Mouse (Mus musculus): ENCODE data around the gene Auts2. TPM values are rescaled to one million over a fixed set of nuclear protein-coding genes. Genes with fewer than 3 reads are reported as not detected.

Auts2 gene
- polyA plus RNA-seq, 1 experiment from 2014 or later, result 27.7 TPM

- peak overlapping the region; percentile 88 for H3K9ac ChIP-seq
- H3K4me2 ChIP-seq, result peak overlapping the region; percentile 83
- peak; percentile 59 for ATAC-seq (replicated peaks; ENCODE audit: low FRiP score)
- no peaks in the 10 kb centered on the region for H3K9me3 ChIP-seq (replicated peaks)
- peaks cover 20% of the 10 kb centered on the region for H3K4me1 ChIP-seq
- peaks cover 3% of the 10 kb centered on the region; the same call in 1 of the 2 replicates for H3K27me3 ChIP-seq
- peaks cover 6% of the 10 kb centered on the region; the same call in 1 of the 2 replicates for H3K36me3 ChIP-seq
- H3K4me3 ChIP-seq (replicated peaks), result peak overlapping the region; percentile 83
- peak overlapping the region; percentile 95 for H3K27ac ChIP-seq
- WGBS, result under 1% methylated on average over 42 of the region's 48 CpGs
These were observed 1005.3 kb downstream of the Auts2 start for GRCm38 (mm10) chr5:131537831-131538310.

DNA sequence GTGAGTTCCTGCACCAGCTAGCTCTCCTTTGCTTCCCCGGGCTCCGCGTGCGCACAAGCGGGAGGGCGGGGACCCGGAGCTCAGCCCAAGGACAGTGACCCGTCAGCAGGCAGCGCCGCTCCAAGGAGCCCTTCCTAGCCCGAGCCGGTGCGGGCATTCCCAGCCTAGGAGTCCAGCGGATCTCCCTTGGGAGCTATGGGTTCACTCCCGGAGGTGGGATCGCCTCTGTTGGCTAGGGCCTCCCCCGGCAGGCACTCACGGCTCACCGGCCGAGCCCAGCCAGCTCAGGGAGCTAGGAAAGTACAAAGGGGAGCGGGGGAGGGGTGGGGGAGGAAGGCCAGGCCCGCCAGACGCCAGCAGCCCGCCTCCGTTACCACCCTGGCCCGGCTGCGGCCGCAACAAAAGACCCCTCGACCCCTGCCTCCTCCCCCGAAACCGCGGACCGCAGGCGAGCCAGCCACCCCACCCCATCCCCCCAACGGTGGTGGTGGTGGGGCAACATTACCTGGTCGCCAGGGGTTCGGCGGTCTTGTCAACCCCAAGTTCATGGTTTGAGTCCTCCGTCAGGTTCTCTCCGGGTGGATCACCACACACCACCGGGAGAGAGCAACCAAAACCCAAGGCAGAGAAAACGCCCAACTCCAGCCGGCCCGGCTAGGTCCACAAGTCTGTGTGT is 1005.9 kb downstream of the Auts2 start:
- peaks cover 7% of the 10 kb centered on the region; the same call in 1 of the 2 replicates for H3K36me3 ChIP-seq
- under 1% methylated on average over 32 of the region's 44 CpGs for WGBS
- H3K27ac ChIP-seq, result peak overlapping the region; percentile 95
- peak overlapping the region; percentile 83 for H3K4me2 ChIP-seq
- H3K4me3 ChIP-seq (replicated peaks), result peak overlapping the region; percentile 83
- H3K4me1 ChIP-seq, result peaks cover 20% of the 10 kb centered on the region
- peak; percentile 76 for ATAC-seq (replicated peaks; ENCODE audit: low FRiP score)
- peak overlapping the region; percentile 88 for H3K9ac ChIP-seq
- no peaks in the 10 kb centered on the region for H3K9me3 ChIP-seq (replicated peaks)
- peaks cover 3% of the 10 kb centered on the region; the same call in 1 of the 2 replicates for H3K27me3 ChIP-seq

DNA sequence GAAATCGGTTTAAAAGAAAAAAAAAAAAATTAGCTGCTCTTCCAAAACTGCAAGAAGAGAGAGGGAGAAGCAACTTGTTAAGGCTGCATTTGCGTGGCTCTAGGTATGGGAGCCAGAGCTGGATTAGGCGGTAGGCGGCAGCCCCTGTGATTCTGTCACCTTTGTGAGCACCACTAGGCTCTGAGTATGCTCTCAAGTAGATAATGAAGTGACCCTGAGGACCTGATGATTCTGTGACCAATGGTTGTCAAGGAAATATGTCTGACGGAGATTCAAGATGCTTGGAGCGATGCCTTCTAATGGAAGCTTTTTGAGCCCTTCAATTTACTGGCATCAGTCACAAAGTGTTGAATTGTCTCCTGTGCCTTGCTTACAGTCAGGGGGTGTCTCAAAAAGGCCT is 1007.4 kb downstream of the Auts2 start:
- Histone ChIP-seq H3K4me2 (peak overlapping the region; percentile 83), H3K9ac (no peak overlapping the region), H3K27me3 (no peaks in the 10 kb centered on the region), H3K9me3 (replicated peaks) (no peaks in the 10 kb centered on the region), H3K27ac (no peak overlapping the region), H3K4me1 (peaks cover 24% of the 10 kb centered on the region), H3K4me3 (replicated peaks) (peak overlapping the region; percentile 83), H3K36me3 (peaks cover 7% of the 10 kb centered on the region; the same call in 1 of the 2 replicates)
- WGBS, result 56% methylated on average over 6 of the region's 6 CpGs
- ATAC-seq (replicated peaks; ENCODE audit: low FRiP score), result no peak

DNA sequence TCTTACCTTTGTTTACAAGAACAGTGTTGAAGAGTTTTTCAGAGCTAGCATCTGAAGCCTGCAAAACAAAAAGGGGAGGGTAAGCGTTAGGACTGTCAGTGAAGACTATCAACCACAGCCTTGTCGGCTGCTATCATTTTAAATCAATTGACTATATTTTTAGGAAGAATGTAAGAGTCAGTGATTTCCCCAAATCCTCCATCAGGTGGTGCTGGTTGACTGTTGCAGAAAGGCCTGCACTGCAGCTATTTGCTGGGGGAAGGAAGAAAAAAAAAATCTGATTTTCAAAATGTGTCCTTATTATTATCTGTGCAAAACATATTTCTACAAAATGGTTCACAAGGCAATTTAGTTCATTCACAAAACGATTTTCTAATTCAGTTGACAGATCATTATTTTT is 1009.3 kb downstream of the Auts2 start:
- peaks cover 7% of the 10 kb centered on the region; the same call in 1 of the 2 replicates for H3K36me3 ChIP-seq
- H3K9ac ChIP-seq, result no peak overlapping the region
- no peaks in the 10 kb centered on the region for H3K9me3 ChIP-seq (replicated peaks)
- no peak for ATAC-seq (replicated peaks; ENCODE audit: low FRiP score)
- no peak overlapping the region for H3K4me2 ChIP-seq
- WGBS, result 33% methylated on average over 3 of the region's 3 CpGs
- H3K4me1 ChIP-seq, result peaks cover 27% of the 10 kb centered on the region
- no peaks in the 10 kb centered on the region for H3K27me3 ChIP-seq
- H3K4me3 ChIP-seq (replicated peaks), result no peak overlapping the region
- H3K27ac ChIP-seq, result no peak overlapping the region

DNA sequence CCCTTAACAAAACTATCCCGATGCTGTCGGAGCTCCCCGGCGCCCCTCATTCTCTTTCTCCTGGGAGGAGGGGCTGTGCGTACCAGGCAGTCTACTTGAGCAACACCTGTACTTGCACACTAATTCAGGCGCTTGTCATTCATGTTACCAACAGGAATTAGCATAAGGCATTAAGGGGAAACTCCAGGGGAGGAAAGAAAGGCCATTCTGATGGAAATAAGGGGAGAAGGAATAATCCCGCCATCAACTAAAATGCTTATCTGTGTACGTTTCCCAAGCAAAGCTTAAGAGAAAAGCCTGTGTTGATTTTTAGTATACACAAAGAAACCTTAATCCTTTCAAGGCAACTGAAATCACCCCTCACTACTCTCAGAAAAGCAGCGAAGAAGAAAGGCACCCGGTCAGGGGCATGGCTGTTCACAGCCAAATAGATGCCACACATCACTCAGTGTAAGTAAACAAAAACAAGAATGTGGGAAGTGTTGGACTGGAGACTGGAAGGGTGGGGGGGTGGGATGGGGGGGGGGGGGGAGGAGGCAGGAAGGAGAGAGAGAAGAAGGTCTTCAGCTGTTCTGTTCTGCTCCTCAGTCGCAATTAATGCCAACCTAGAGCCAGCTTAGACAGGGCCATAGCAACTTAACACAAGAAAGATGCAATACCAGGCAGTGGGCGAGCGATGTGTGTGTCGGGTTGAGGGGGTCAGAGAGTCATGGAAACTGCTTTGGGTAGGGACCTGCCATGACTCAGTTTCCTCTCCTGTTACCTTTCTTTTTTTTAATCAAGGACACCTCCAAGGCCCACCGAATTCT is 1011.2 kb downstream of the Auts2 start:
- no peak for ATAC-seq (replicated peaks; ENCODE audit: low FRiP score)
- WGBS, result 73% methylated on average over 15 of the region's 15 CpGs
- H3K4me2 ChIP-seq, result no peak overlapping the region
- peaks cover 24% of the 10 kb centered on the region for H3K4me1 ChIP-seq
- H3K9ac ChIP-seq, result no peak overlapping the region
- no peaks in the 10 kb centered on the region for H3K27me3 ChIP-seq
- H3K36me3 ChIP-seq, result peaks cover 7% of the 10 kb centered on the region; the same call in 1 of the 2 replicates
- H3K4me3 ChIP-seq (replicated peaks), result no peak overlapping the region
- H3K27ac ChIP-seq, result no peak overlapping the region
- no peaks in the 10 kb centered on the region for H3K9me3 ChIP-seq (replicated peaks)

GRCm38 (mm10) chr5:131530828-131531227 is 1012.3 kb downstream of the Auts2 start:
- 29% methylated on average over 2 of the region's 2 CpGs for WGBS
- no peaks in the 10 kb centered on the region for H3K27me3 ChIP-seq
- H3K4me1 ChIP-seq, result peaks cover 16% of the 10 kb centered on the region
- no peaks in the 10 kb centered on the region for H3K9me3 ChIP-seq (replicated peaks)
- no peak overlapping the region for H3K4me3 ChIP-seq (replicated peaks)
- no peak overlapping the region for H3K4me2 ChIP-seq
- no peak for ATAC-seq (replicated peaks; ENCODE audit: low FRiP score)
- H3K36me3 ChIP-seq, result peaks cover 7% of the 10 kb centered on the region; the same call in 1 of the 2 replicates
- H3K27ac ChIP-seq, result no peak overlapping the region
- H3K9ac ChIP-seq, result no peak overlapping the region

GRCm38 (mm10) chr5:131526666-131527065 is 1016.5 kb downstream of the Auts2 start:
- Histone ChIP-seq H3K36me3 (no peaks in the 10 kb centered on the region), H3K9ac (no peak overlapping the region), H3K27ac (no peak overlapping the region), H3K4me2 (no peak overlapping the region), H3K27me3 (no peaks in the 10 kb centered on the region), H3K4me1 (peaks cover 36% of the 10 kb centered on the region), H3K9me3 (replicated peaks) (no peaks in the 10 kb centered on the region), H3K4me3 (replicated peaks) (no peak overlapping the region)
- no peak for ATAC-seq (replicated peaks; ENCODE audit: low FRiP score)
- 61% methylated on average over 3 of the region's 3 CpGs for WGBS

GRCm38 (mm10) chr5:131524900-131525465 is 1018.2 kb downstream of the Auts2 start:
- Histone ChIP-seq H3K4me1 (peaks cover 39% of the 10 kb centered on the region), H3K9me3 (replicated peaks) (no peaks in the 10 kb centered on the region), H3K36me3 (no peaks in the 10 kb centered on the region), H3K4me2 (no peak overlapping the region), H3K27ac (no peak overlapping the region), H3K4me3 (replicated peaks) (no peak overlapping the region), H3K9ac (no peak overlapping the region), H3K27me3 (no peaks in the 10 kb centered on the region)
- no peak for ATAC-seq (replicated peaks; ENCODE audit: low FRiP score)
- 63% methylated on average over 12 of the region's 12 CpGs for WGBS

GRCm38 (mm10) chr5:131519560-131519959 is 1023.6 kb downstream of the Auts2 start:
- Histone ChIP-seq H3K27ac (no peak overlapping the region), H3K4me3 (replicated peaks) (no peak overlapping the region)
- WGBS, result 91% methylated on average over 3 of the region's 3 CpGs

DNA sequence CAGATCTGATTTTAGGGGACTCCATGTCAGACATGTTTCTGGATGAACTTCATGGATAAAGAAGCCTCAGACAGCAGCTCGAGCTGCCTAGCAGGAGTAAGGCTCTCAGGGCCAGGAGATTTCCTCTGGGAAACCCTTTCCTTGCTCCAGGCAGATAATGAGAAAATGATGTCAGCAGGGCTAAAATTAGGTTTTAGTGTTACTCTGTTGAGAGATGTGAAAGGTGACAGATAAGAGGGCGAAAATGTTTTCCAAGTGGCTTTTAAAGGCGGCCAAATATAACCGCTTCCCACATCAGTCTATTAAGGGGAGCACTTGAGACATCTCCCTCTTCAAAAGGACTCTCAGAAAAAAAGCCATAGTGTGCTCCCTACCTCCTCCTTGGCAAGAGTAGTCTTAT is 1025.5 kb downstream of the Auts2 start:
- Histone ChIP-seq H3K27me3 (no peaks in the 10 kb centered on the region), H3K4me3 (replicated peaks) (no peak overlapping the region), H3K9ac (no peak overlapping the region), H3K4me1 (peaks cover 31% of the 10 kb centered on the region), H3K4me2 (no peak overlapping the region), H3K27ac (no peak overlapping the region), H3K36me3 (no peaks in the 10 kb centered on the region), H3K9me3 (replicated peaks) (no peaks in the 10 kb centered on the region)
- WGBS, result 67% methylated on average over 4 of the region's 4 CpGs
- ATAC-seq (replicated peaks; ENCODE audit: low FRiP score), result no peak

More at GRCm38 (mm10) chr5:131519560-131519959, 1023.6 kb downstream of the Auts2 start:
- no peaks in the 10 kb centered on the region for H3K9me3 ChIP-seq (replicated peaks)
- H3K4me2 ChIP-seq, result no peak overlapping the region
- no peaks in the 10 kb centered on the region for H3K36me3 ChIP-seq
- peaks cover 48% of the 10 kb centered on the region for H3K4me1 ChIP-seq
- ATAC-seq (replicated peaks; ENCODE audit: low FRiP score), result no peak
- no peak overlapping the region for H3K9ac ChIP-seq
- H3K27me3 ChIP-seq, result no peaks in the 10 kb centered on the region

- no peaks in the 10 kb centered on the region for H3K9me3 ChIP-seq (replicated peaks)
- 29% methylated on average over 14 of the region's 14 CpGs for WGBS
- no peaks in the 10 kb centered on the region for H3K36me3 ChIP-seq
- peaks cover 22% of the 10 kb centered on the region for H3K4me1 ChIP-seq
- H3K4me3 ChIP-seq (replicated peaks), result no peak overlapping the region
- no peak overlapping the region for H3K9ac ChIP-seq
- H3K4me2 ChIP-seq, result no peak overlapping the region
- H3K27me3 ChIP-seq, result no peaks in the 10 kb centered on the region
- ATAC-seq (replicated peaks; ENCODE audit: low FRiP score), result peak; percentile 75
- no peak overlapping the region for H3K27ac ChIP-seq
These were observed 1027.3 kb downstream of the Auts2 start for GRCm38 (mm10) chr5:131515707-131516407.
